Mouse (Mus musculus) erythroblast, embryonic 14.5 days (primary cell): ENCODE data around the gene Sv2c.

ENCODE experiments used
- GATA1 ChIP-seq: IDR thresholded peaks from 2 replicates; pipeline ENCODE4 v1.6.1; 2012; ENCODE audit warnings: low read length, inconsistent platforms, mixed read lengths
- TAL1 ChIP-seq: IDR thresholded peaks from 3 replicates; pipeline ENCODE4 v1.6.1; 2012; ENCODE audit warnings: low read length, inconsistent platforms, mixed read lengths

- no peak for TF ChIP-seq TAL1
- no peak for TF ChIP-seq GATA1
Measured at GRCm38 (mm10) chr13:95943919-95944318, 188.5 kb downstream of the Sv2c start.
